Mouse (Mus musculus) hindbrain, embryonic 16.5 days (tissue): ENCODE measurements around the gene Zfand3. TPM values are rescaled to one million over a fixed set of nuclear protein-coding genes. Genes with fewer than 3 reads are reported as not detected.

Experiments
- ATAC-seq: fragments of 200-750 bp; cut with Nextera tagmentation; 2 replicates; pipeline ENCODE4 v1.8.0; 2017; ENCODE audit warnings: moderate TSS enrichment, moderate library complexity
- H3K27ac ChIP-seq: fragments of 300-500 bp; sonication (generic); 2 replicates; pipeline ENCODE4 v1.5.1; 2014; ENCODE audit warnings: low read depth, mild to moderate bottlenecking, control low read depth, low read length, moderate library complexity
- H3K27me3 ChIP-seq: fragments of 300-500 bp; sonication (generic); replicated peaks from 2 replicates; pipeline ENCODE4 v1.6.1; 2014; ENCODE audit warnings: low read length; ENCODE audit not compliant: control insufficient read depth, insufficient read depth
- H3K36me3 ChIP-seq: fragments of 300-500 bp; sonication (generic); 2 replicates; pipeline ENCODE4 v1.6.1; 2014; ENCODE audit warnings: mild to moderate bottlenecking, low read length, moderate library complexity, mixed read lengths; ENCODE audit not compliant: control insufficient read depth, insufficient read depth
- H3K4me1 ChIP-seq: fragments of 300-500 bp; sonication (generic); 2 replicates; pipeline ENCODE4 v1.6.1; 2014; ENCODE audit warnings: low read depth, low read length; ENCODE audit not compliant: control insufficient read depth, insufficient read depth
- H3K4me2 ChIP-seq: fragments of 300-500 bp; sonication (generic); 2 replicates; pipeline ENCODE4 v1.6.1; 2014; ENCODE audit warnings: mild to moderate bottlenecking, low read length, control low read depth, moderate library complexity
- H3K4me3 ChIP-seq: fragments of 300-500 bp; sonication (generic); 2 replicates; pipeline ENCODE4 v1.5.1; 2014; ENCODE audit warnings: mild to moderate bottlenecking, low read length, control low read depth, moderate library complexity
- H3K9ac ChIP-seq: fragments of 300-500 bp; sonication (generic); 2 replicates; pipeline ENCODE4 v1.6.1; 2014; ENCODE audit warnings: low read depth, mild to moderate bottlenecking, control low read depth, low read length, moderate library complexity
- H3K9me3 ChIP-seq: fragments of 300-500 bp; sonication (generic); 2 replicates; pipeline ENCODE4 v1.6.1; 2014; ENCODE audit warnings: mild to moderate bottlenecking, low read length, moderate library complexity; ENCODE audit not compliant: control insufficient read depth
- WGBS: fragments of 180-500 bp; shearing (Covaris S2); extraction: QIAGEN DNeasy Blood & Tissue Kit; methylation state at CpG from one replicate; pipeline ENCODE4 v1.1.7; 2014; 5-methylcytosine and 5-hydroxymethylcytosine counted together
- polyA plus RNA-seq: library from polyadenylated mRNA; unstranded; fragments of >200 nt; fragmentation: Nextera tagmentation; extraction: Ambion mirVana; gene quantifications from 2 replicates; pipeline ENCODE4 v1.2.1, GENCODE M21; 2015

Zfand3 gene
- polyA plus RNA-seq, 1 experiment from 2014 or later, result 53.3 TPM

- H3K4me2 ChIP-seq, result no peak overlapping the region
- no peak overlapping the region for H3K4me3 ChIP-seq
- no peak overlapping the region for H3K27ac ChIP-seq
- H3K4me1 ChIP-seq, result no peaks in the 10 kb centered on the region
- no peak for ATAC-seq
- no peak overlapping the region for H3K9ac ChIP-seq
- 0 out of 2 replicates have a peak, but pooled peaks cover 3% of the 10 kb centered on the region for H3K36me3 ChIP-seq
- H3K27me3 ChIP-seq, result no peaks in the 10 kb centered on the region
- 87% methylated on average over 2 of the region's 2 CpGs for WGBS
- H3K9me3 ChIP-seq, result no peaks in the 10 kb centered on the region
These were observed 49.3 kb downstream of the Zfand3 start for GRCm38 (mm10) chr17:30053871-30054270.

- Histone ChIP-seq H3K36me3 (0 out of 2 replicates have a peak, but pooled peaks cover 3% of the 10 kb centered on the region), H3K4me2 (no peak overlapping the region), H3K4me1 (no peaks in the 10 kb centered on the region), H3K4me3 (no peak overlapping the region), H3K9me3 (no peaks in the 10 kb centered on the region), H3K27me3 (no peaks in the 10 kb centered on the region), H3K9ac (no peak overlapping the region), H3K27ac (no peak overlapping the region)
- 82% methylated on average over 5 of the region's 5 CpGs for WGBS
- no peak for ATAC-seq
These were observed 51.7 kb downstream of the Zfand3 start for GRCm38 (mm10) chr17:30056226-30056625.

- no peak for ATAC-seq
- no peak overlapping the region for H3K9ac ChIP-seq
- H3K27ac ChIP-seq, result no peak overlapping the region
- 68% methylated on average over 3 of the region's 3 CpGs for WGBS
- no peak overlapping the region for H3K4me2 ChIP-seq
- no peak overlapping the region for H3K4me3 ChIP-seq
- H3K4me1 ChIP-seq, result no peaks in the 10 kb centered on the region
- no peaks in the 10 kb centered on the region for H3K27me3 ChIP-seq
- no peaks in the 10 kb centered on the region for H3K9me3 ChIP-seq
- 0 out of 2 replicates have a peak, but pooled peaks cover 3% of the 10 kb centered on the region for H3K36me3 ChIP-seq
These were observed 54.1 kb downstream of the Zfand3 start for GRCm38 (mm10) chr17:30058594-30058993.

- H3K4me1 ChIP-seq, result no peaks in the 10 kb centered on the region
- no peaks in the 10 kb centered on the region for H3K27me3 ChIP-seq
- H3K36me3 ChIP-seq, result 0 out of 2 replicates have a peak, but pooled peaks cover 3% of the 10 kb centered on the region
- no peak overlapping the region for H3K9ac ChIP-seq
- H3K9me3 ChIP-seq, result no peaks in the 10 kb centered on the region
- no peak for ATAC-seq
- no peak overlapping the region for H3K27ac ChIP-seq
- H3K4me2 ChIP-seq, result no peak overlapping the region
- H3K4me3 ChIP-seq, result no peak overlapping the region
- 93% methylated on average over 5 of the region's 5 CpGs for WGBS
These were observed 54.5 kb downstream of the Zfand3 start for GRCm38 (mm10) chr17:30059066-30059465.

GRCm38 (mm10) chr17:30061100-30061837 lies 56.7 kb downstream of the Zfand3 start:
- peaks cover 6% of the 10 kb centered on the region; the same call in 1 of the 2 replicates for H3K4me1 ChIP-seq
- no peak for ATAC-seq
- H3K4me3 ChIP-seq, result no peak overlapping the region
- H3K36me3 ChIP-seq, result no peaks in the 10 kb centered on the region
- no peak overlapping the region for H3K27ac ChIP-seq
- H3K9ac ChIP-seq, result no peak overlapping the region
- 85% methylated on average over 8 of the region's 8 CpGs for WGBS
- H3K4me2 ChIP-seq, result no peak overlapping the region
- H3K27me3 ChIP-seq, result no peaks in the 10 kb centered on the region
- no peaks in the 10 kb centered on the region for H3K9me3 ChIP-seq

GRCm38 (mm10) chr17:30063849-30064248 lies 59.3 kb downstream of the Zfand3 start:
- Histone ChIP-seq H3K27ac (no peak overlapping the region), H3K27me3 (no peaks in the 10 kb centered on the region), H3K4me1 (peaks cover 6% of the 10 kb centered on the region; the same call in 1 of the 2 replicates), H3K9me3 (no peaks in the 10 kb centered on the region), H3K36me3 (no peaks in the 10 kb centered on the region), H3K4me2 (no peak overlapping the region), H3K4me3 (no peak overlapping the region), H3K9ac (no peak overlapping the region)
- ATAC-seq, result no peak
- 34% methylated on average over 3 of the region's 3 CpGs for WGBS

- Histone ChIP-seq H3K36me3 (no peaks in the 10 kb centered on the region), H3K4me2 (no peak overlapping the region), H3K4me3 (no peak overlapping the region), H3K27ac (no peak overlapping the region), H3K9me3 (no peaks in the 10 kb centered on the region), H3K4me1 (peaks cover 6% of the 10 kb centered on the region; the same call in 1 of the 2 replicates), H3K27me3 (no peaks in the 10 kb centered on the region), H3K9ac (no peak overlapping the region)
- 26% methylated on average over 4 of the region's 4 CpGs for WGBS
- ATAC-seq, result no peak
These were observed 60.2 kb downstream of the Zfand3 start for GRCm38 (mm10) chr17:30064746-30065145.

- no peak for ATAC-seq
- no peak overlapping the region for H3K4me3 ChIP-seq
- H3K27ac ChIP-seq, result no peak overlapping the region
- H3K4me2 ChIP-seq, result no peak overlapping the region
- H3K36me3 ChIP-seq, result no peaks in the 10 kb centered on the region
- peaks cover 4% of the 10 kb centered on the region; the same call in 1 of the 2 replicates for H3K4me1 ChIP-seq
- no peak overlapping the region for H3K9ac ChIP-seq
- no peaks in the 10 kb centered on the region for H3K9me3 ChIP-seq
- 87% methylated on average over 3 of the region's 3 CpGs for WGBS
- no peaks in the 10 kb centered on the region for H3K27me3 ChIP-seq
These were observed 65.2 kb downstream of the Zfand3 start for GRCm38 (mm10) chr17:30069776-30070175.

- WGBS, result 83% methylated on average over 5 of the region's 5 CpGs
- no peaks in the 10 kb centered on the region for H3K27me3 ChIP-seq
These were observed 66.1 kb downstream of the Zfand3 start for GRCm38 (mm10) chr17:30070631-30071030.

More at GRCm38 (mm10) chr17:30070631-30071030, 66.1 kb downstream of the Zfand3 start:
- Histone ChIP-seq H3K4me1 (peaks cover under 1% of the 10 kb centered on the region; the same call in 1 of the 2 replicates), H3K9me3 (no peaks in the 10 kb centered on the region), H3K4me3 (no peak overlapping the region), H3K4me2 (no peak overlapping the region), H3K27ac (no peak overlapping the region), H3K36me3 (no peaks in the 10 kb centered on the region), H3K9ac (no peak overlapping the region)
- ATAC-seq, result no peak
